Mouse (Mus musculus) hindbrain, postnatal 0 days (tissue): ENCODE measurements around the gene Polr2e. TPM values are rescaled to one million over a fixed set of nuclear protein-coding genes. Genes with fewer than 3 reads are reported as not detected.

Experiments
- ATAC-seq: fragments of 200-750 bp; cut with Nextera tagmentation; 2 replicates; pipeline ENCODE4 v1.8.0; 2017; ENCODE audit warnings: mild to moderate bottlenecking, moderate TSS enrichment, moderate library complexity
- DNase-seq: peaks from one replicate; pipeline ENCODE4 v3.0.0-alpha.2; 2015; ENCODE audit warnings: low spot score
- H3K27ac ChIP-seq: fragments of 300-500 bp; sonication (generic); 2 replicates; pipeline ENCODE4 v1.5.1; 2014; ENCODE audit warnings: mild to moderate bottlenecking
- H3K27me3 ChIP-seq: fragments of 300-500 bp; sonication (generic); 2 replicates; pipeline ENCODE4 v1.6.1; 2014; ENCODE audit warnings: low read length, mixed read lengths; ENCODE audit not compliant: insufficient read depth
- H3K36me3 ChIP-seq: fragments of 300-500 bp; sonication (generic); 2 replicates; pipeline ENCODE4 v1.6.1; 2014; ENCODE audit warnings: low read length, mixed read lengths; ENCODE audit not compliant: insufficient read depth
- H3K4me1 ChIP-seq: fragments of 300-500 bp; sonication (generic); 2 replicates; pipeline ENCODE4 v1.6.1; 2014; ENCODE audit warnings: antibody characterized with exemption, low read length, mixed read lengths; ENCODE audit not compliant: insufficient read depth
- H3K4me2 ChIP-seq: fragments of 300-500 bp; sonication (generic); 2 replicates; pipeline ENCODE4 v1.6.1; 2014; ENCODE audit warnings: low read depth, mild to moderate bottlenecking, low read length, moderate library complexity, mixed read lengths
- H3K4me3 ChIP-seq: fragments of 300-500 bp; sonication (generic); 2 replicates; pipeline ENCODE4 v1.5.1; 2014; ENCODE audit warnings: low read length
- H3K9ac ChIP-seq: fragments of 300-500 bp; sonication (generic); replicated peaks from 2 replicates; pipeline ENCODE4 v1.6.1; 2014; ENCODE audit warnings: mild to moderate bottlenecking, low read length, moderate library complexity, mixed read lengths
- H3K9me3 ChIP-seq: fragments of 300-500 bp; sonication (generic); 2 replicates; pipeline ENCODE4 v1.6.1; 2016; ENCODE audit warnings: low read length, mixed read lengths
- CTCF ChIP-seq: IDR thresholded peaks from 2 replicates; pipeline ENCODE4 v1.5.1; 2016; ENCODE audit warnings: antibody characterized with exemption, control low read depth, low read depth
- WGBS: fragments of 180-500 bp; shearing (Covaris S2); extraction: QIAGEN DNeasy Blood & Tissue Kit; methylation state at CpG from one replicate; pipeline ENCODE4 v1.1.7; 2014; 5-methylcytosine and 5-hydroxymethylcytosine counted together
- polyA plus RNA-seq: library from polyadenylated mRNA; unstranded; fragments of >200 nt; fragmentation: Nextera tagmentation; extraction: Ambion mirVana; gene quantifications from 2 replicates; pipeline ENCODE4 v1.2.1, GENCODE M21; 2015
- total RNA-seq: library from RNA; depleted of rRNA; stranded (reverse); fragments of >200 nt; gene quantifications from 2 replicates; pipeline ENCODE4 v1.2.3, GENCODE M21; 2014

Gene Polr2e
- total and polyA plus RNA-seq, 2 experiments from 2014 or later = 100 to 143 TPM

DNA sequence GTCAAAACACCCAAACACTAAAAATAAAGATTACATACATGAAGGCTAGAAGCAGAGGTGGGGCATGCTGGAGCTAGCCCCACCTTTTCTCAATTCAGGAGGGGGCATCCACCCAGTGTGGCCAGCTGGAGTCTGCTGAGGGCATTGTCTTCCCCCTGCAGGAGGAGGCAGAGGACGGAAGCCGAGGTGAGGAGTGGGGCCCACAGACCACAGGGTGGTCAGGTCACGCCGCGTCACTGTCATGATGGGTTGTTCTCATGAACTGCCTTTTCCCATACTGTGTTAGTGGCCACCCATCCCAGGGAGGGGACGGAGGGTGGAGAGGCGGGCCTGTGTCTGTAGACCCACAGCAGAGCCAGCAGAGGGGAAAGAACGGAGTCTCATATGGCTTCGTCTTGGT is 9.4 kb downstream of the Polr2e start:
- DNase-seq = no peak
- H3K9ac ChIP-seq = no peak overlapping the region
- H3K9me3 ChIP-seq = no peaks in the 10 kb centered on the region
- peaks cover 5% of the 10 kb centered on the region; the same call in 1 of the 2 replicates for H3K36me3 ChIP-seq
- no peak overlapping the region for H3K4me2 ChIP-seq
- H3K4me1 ChIP-seq = no peaks in the 10 kb centered on the region
- no peaks in the 10 kb centered on the region for H3K27me3 ChIP-seq
- 68% methylated on average over 9 of the region's 9 CpGs for WGBS
- no peak overlapping the region for H3K4me3 ChIP-seq
- TF ChIP-seq CTCF = no peak
- no peak for ATAC-seq
- H3K27ac ChIP-seq = no peak overlapping the region

DNA sequence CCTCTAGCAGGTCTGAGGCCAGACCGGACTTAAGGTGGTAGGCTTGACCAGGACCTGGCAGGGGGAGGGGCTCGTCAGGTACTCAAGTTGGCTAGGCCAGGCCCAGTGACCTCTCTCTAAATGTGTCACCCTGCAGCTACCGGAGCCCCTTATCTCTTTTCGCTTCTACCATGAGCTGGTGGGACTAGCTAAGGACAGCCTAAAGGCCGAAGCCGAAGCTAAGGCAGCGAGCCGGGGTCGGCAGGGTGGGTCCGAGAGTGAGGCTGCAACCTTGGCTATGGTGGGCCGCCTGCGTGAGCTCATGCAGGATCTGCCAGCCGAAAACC is 11.1 kb downstream of the Polr2e start:
- Histone ChIP-seq H3K9ac (no peak overlapping the region), H3K9me3 (no peaks in the 10 kb centered on the region), H3K27me3 (no peaks in the 10 kb centered on the region), H3K4me1 (no peaks in the 10 kb centered on the region), H3K4me3 (no peak overlapping the region), H3K4me2 (no peak overlapping the region), H3K27ac (no peak overlapping the region), H3K36me3 (no peaks in the 10 kb centered on the region)
- ATAC-seq (no peak), DNase-seq (no peak)
- no peak for TF ChIP-seq CTCF
- 91% methylated on average over 13 of the region's 13 CpGs for WGBS

DNA sequence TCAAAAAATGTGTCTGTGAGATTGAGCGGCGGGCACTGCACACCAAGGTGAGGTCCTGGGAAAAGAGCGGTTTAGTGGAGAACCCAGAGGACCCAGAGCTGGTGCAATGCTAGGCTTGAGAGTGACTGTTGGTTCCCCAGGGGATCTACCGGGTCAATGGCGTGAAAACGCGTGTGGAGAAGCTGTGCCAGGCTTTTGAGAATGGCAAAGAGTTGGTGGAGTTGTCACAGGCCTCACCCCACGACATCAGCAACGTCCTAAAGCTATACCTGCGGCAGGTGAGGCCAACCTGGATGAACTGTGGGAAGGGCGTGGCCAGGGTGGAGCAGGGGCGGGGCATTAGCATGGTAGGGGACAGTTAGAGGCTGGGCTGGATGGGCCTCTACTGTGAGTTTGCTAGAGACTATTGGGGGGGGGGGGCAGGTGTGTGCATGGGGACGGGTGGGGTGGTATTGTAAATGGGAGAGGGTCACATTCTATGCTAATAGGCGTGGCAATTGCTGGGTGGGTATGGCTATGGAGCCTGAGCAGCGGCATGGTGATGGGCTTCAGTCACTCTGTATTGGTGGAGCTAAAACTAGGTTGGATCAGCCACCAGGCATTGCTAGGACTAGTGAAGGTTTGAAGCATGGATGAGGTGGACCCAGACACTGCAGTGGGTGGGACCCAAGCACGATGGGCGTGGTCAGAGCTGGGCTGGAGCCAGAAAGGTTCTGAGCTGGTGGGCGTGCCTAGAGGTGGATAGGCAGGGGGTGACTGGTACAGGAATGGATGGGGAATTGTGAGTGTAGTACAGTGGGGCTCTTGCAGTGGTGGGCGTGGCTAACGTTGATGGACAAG is 11.7 kb downstream of the Polr2e start:
- no peak for DNase-seq
- 73% methylated on average over 20 of the region's 20 CpGs for WGBS

DNA sequence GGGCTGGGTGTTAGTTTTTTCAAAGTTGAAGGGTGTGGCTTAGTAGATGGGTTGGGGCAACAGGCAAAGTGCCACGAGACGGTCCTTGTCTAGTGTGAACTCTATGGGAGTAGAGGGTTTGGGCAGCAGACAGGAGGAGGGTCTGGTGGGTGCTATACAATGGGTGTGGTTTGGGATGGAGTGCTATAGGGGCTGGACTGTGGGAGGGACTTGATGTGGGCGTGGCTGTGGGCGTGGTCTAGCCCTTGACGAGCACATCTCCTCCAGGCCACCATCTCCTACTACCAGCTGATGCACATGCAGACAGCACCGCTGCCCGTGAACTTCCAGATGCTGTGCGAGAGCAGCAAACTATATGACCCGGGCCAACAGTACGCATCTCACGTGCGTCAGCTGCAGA is 13.7 kb downstream of the Polr2e start:
- Histone ChIP-seq H3K36me3 (no peaks in the 10 kb centered on the region), H3K9ac (no peak overlapping the region), H3K4me3 (no peak overlapping the region), H3K27me3 (no peaks in the 10 kb centered on the region), H3K27ac (no peak overlapping the region), H3K9me3 (no peaks in the 10 kb centered on the region), H3K4me1 (no peaks in the 10 kb centered on the region), H3K4me2 (no peak overlapping the region)
- TF ChIP-seq CTCF = no peak
- ATAC-seq (no peak), DNase-seq (no peak)
- WGBS = 61% methylated on average over 12 of the region's 12 CpGs

More for the DNA sequence above, 11.7 kb downstream of the Polr2e start:
- no peak overlapping the region for H3K9ac ChIP-seq
- H3K27ac ChIP-seq = no peak overlapping the region
- H3K27me3 ChIP-seq = no peaks in the 10 kb centered on the region
- no peaks in the 10 kb centered on the region for H3K9me3 ChIP-seq
- ATAC-seq = no peak
- TF ChIP-seq CTCF = no peak
- H3K36me3 ChIP-seq = no peaks in the 10 kb centered on the region
- H3K4me2 ChIP-seq = no peak overlapping the region
- H3K4me3 ChIP-seq = no peak overlapping the region
- no peaks in the 10 kb centered on the region for H3K4me1 ChIP-seq

DNA sequence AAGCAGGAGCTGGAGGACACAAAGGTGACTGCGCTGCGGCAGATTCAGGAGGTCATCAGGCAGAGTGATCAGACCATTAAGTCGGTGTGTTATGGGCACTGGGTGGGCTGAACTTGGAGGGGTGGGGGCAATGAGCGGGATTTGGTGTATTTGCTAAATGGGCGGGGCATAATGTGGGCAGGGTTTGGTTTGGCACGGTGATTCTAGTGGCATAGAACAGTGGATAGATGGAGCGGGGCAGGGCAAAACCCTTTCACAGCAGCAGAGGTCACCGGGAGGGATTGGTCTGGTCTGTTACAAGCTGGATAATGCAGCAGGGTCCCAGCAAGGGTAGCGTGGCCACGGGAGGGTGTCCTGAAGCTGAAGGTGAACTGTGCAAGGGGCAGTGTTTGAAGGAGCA is 14.1 kb downstream of the Polr2e start:
- ATAC-seq (no peak), DNase-seq (no peak)
- no peak for TF ChIP-seq CTCF
- Histone ChIP-seq H3K27me3 (no peaks in the 10 kb centered on the region), H3K9me3 (no peaks in the 10 kb centered on the region), H3K27ac (no peak overlapping the region), H3K4me1 (no peaks in the 10 kb centered on the region), H3K36me3 (no peaks in the 10 kb centered on the region), H3K9ac (no peak overlapping the region), H3K4me3 (no peak overlapping the region), H3K4me2 (no peak overlapping the region)
- 78% methylated on average over 10 of the region's 10 CpGs for WGBS

DNA sequence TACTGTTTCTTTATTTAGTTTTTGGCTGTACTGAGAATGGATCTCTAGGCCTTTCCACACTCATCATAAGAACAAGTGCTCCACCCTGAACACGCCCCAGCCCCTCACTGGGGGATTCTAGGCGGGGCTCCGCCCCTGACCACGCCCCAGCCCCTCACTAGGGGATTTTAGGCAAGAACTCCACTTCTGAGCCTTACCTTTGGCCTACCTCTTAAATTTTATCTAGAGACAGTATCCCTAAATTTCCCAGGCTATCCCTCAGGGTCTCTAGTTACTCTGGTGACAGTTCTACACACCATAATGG is 14.6 kb downstream of the Polr2e start:
- Histone ChIP-seq H3K36me3 (no peaks in the 10 kb centered on the region), H3K27me3 (no peaks in the 10 kb centered on the region; the same call in 1 of the 2 replicates), H3K9me3 (no peaks in the 10 kb centered on the region), H3K4me1 (no peaks in the 10 kb centered on the region), H3K9ac (no peak overlapping the region), H3K27ac (no peak overlapping the region), H3K4me3 (no peak overlapping the region), H3K4me2 (no peak overlapping the region)
- DNase-seq = no peak
- ATAC-seq = no peak
- no peak for TF ChIP-seq CTCF
- WGBS = 44% methylated on average over 4 of the region's 4 CpGs

DNA sequence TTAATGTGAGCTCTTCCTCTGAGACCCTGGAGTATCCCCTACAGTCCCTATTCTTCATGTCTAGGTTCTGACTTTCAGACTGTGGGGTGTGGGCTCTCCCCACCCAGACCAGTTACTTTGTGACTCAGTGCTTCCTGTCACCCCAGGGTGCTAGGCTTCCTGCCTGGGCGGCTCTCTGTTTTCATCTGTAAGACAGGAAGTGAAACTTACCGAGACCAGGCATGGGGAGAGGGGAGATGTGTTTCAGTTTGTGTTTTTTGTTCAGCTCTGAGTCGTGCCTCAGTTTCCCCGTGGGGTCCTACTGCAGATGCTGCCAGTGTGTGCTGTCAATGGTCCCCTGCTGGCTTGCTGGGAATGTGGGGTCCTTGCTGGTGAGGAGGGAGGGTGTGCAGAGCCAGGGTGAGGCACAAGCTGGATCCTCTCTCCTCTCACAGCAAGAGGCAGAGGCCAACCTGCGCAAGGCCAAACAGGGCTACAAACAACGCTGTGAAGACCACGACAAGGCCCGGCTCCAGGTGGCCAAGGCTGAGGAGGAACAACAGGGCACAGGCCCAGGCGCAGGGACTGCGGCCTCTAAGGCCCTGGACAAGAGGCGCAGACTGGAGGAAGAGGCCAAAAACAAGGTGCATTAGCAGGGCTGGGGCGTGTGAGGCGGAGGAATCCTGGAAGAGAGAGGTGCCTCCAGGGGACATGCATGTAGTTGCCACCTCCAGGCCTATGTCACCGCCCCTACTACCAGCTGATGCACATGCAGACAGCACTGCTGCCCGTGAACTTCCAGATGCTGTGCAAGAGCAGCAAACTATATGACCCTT is 15.2 kb downstream of the Polr2e start:
- Histone ChIP-seq H3K4me3 (no peak overlapping the region), H3K9ac (no peak overlapping the region), H3K4me2 (no peak overlapping the region), H3K36me3 (no peaks in the 10 kb centered on the region), H3K4me1 (no peaks in the 10 kb centered on the region), H3K27me3 (no peaks in the 10 kb centered on the region; the same call in 1 of the 2 replicates), H3K9me3 (no peaks in the 10 kb centered on the region), H3K27ac (no peak overlapping the region)
- DNase-seq = no peak
- no peak for ATAC-seq
- 69% methylated on average over 15 of the region's 15 CpGs for WGBS
- no peak for TF ChIP-seq CTCF
